Mouse (Mus musculus) heart, postnatal 14 days (tissue): ENCODE data around the gene Cmah. TPM values are rescaled to one million over a fixed set of nuclear protein-coding genes. Genes with fewer than 3 reads are reported as not detected.

Experiments
- DNase-seq, 2 experiments: peaks; one replicate each; pipeline ENCODE4 v3.0.0; 2021 to 2022
- intact Hi-C: fragments of 180-260 bp; cut with DNase I; formaldehyde crosslinking; loops from one replicate; pipeline ENCODE4 v1.15.1; 2025
- total RNA-seq, 2 experiments: library from RNA; stranded (reverse); gene quantifications; 2 replicates each; pipeline ENCODE4 v1.2.3; 2021

The Cmah gene
- total RNA-seq, 2 experiments from 2014 or later: 3.5 to 4.6 TPM

DNA sequence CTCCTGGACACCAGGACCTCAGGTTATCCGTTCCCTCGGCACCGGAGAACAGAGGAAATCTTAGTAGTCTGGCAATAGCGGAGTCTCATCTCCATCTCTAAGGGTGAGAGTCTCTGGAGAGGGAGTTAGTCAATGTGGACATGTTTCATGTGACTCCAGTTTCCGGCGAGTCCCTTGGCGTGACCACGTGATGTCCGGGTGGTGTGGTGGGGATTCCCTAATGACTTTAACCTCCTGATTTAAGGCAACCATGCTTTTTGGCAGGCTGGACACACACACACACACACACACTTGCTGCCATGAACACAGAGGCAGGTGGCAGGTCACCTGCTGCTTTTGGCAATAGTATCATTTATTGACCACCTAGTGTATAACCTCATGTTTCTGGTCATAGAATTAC lies 138.8 kb downstream of the Cmah start:
- intact Hi-C loops: no loop called here
- no peak for DNase-seq

DNA sequence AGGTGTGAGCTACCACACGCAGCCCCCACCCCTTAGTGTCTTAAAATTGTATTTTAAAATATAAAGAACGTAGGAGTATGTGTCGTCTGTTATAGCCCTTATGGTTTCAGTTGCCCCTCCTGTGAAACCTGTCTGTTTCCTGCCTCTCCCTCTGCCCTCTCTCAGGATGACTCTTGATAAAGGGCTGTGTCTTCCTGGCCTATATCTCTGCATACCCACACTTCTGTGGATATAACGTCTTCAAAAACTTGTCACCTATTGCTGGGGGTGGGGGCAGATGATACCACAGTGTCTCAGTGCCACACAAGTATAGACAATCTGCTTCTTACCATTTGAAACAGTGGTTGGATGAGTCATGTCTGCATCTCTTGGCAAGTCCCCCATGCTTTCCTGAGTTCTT lies 140.6 kb downstream of the Cmah start:
- no peak for DNase-seq
- intact Hi-C loops: no loop called here

DNA sequence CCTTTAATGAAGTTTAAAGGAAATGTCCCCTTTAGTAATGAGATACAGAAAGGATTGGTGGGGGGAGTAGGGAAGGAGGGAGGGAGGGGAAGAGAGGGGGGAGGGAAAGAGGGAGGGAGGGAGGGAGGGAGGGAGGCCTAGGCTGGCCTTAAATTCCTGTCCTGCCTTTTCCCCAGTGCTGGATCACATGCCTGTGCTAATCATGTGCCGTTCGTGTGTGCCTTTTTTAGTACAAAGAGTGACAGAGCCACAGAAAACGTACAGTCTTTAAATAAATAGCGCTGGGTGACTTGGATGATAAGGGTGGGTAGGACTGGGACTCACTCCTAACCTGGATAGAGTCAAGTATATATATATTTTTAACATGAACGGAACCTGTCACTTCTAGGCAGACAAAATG lies 150.4 kb downstream of the Cmah start:
- DNase-seq: no peak
- intact Hi-C loops: loop anchor here (10.0 kb wide), 1 partner anchor 143 kb away; no protein-coding TSS in a partner anchor

DNA sequence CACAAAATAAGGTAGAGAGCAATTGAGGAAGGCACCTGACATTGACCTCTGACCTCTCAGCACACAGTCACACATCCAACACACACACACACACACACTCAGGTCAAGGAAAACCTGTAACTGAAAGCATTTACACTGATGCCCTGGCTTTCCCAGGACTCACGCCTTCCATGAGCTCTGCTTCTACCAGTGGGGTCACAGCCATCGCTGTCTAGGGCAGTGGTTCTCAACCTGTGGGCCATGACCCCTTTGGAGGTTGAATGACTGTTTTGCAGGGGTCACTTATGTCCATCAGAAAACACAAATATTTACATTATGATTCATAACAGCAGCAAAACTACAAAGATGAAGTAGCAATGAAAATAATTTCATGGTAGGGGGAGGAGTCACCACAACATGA lies 152.3 kb downstream of the Cmah start:
- no peak for DNase-seq
- intact Hi-C loops: loop anchor here (10.0 kb wide), 1 partner anchor 145 kb away; no protein-coding TSS in a partner anchor

DNA sequence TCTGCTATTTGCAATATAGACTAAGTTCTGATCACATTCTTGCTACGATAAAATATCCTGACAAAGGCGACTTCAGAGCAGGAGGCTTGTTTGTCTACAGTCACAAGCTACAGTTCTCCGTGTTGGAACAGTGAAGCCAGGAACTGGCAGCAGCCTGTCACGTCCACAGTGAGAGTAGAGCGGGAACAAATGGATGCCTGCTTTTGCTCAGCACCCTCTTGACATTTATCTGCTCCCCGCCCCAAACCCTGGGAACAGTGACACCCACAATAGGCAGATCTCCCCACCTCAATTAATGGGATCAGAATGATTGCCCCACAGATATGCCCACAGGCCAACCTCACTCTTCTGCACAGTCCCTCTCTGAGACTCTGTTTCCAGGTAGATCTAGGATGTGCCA lies 153.6 kb downstream of the Cmah start:
- intact Hi-C loops: loop anchor here (5.0 kb wide), 2 partner anchors 296 to 436 kb away; no protein-coding TSS in a partner anchor
- no peak for DNase-seq

GRCm38 (mm10) chr13:24481615-24482295 lies 154.6 kb downstream of the Cmah start:
- intact Hi-C loops: loop anchor here (1.0 to 5.0 kb wide), 4 partner anchors 206 to 436 kb away; no protein-coding TSS in a partner anchor
- peak; percentile 40 to 63 for DNase-seq

DNA sequence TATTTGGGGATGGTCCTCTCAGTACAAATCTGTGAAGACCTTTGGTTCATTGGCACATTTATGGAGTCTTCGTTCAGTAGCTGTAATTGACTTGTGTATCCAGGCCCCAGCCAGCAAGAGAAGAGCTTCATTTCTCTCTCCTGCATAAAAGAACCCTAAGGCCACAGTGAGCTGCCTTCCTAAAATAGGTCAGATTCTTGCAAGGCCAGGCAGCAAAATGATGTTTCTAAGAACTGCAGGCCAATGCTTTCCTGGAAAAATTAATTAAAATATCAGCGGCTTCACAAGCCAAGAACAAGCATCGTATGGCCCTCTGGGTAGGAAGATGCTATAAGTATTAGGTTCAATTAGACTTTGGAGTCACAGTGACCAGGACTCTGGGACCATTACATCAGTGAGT lies 156.5 kb downstream of the Cmah start:
- intact Hi-C loops: loop anchor here (2.0 to 5.0 kb wide), 3 partner anchors 229 to 434 kb away; no protein-coding TSS in a partner anchor
- DNase-seq: no peak

GRCm38 (mm10) chr13:24484811-24485210 lies 157.6 kb downstream of the Cmah start:
- intact Hi-C loops: loop anchor here (5.0 kb wide), 2 partner anchors 292 to 432 kb away; no protein-coding TSS in a partner anchor

GRCm38 (mm10) chr13:24485964-24486363 lies 158.8 kb downstream of the Cmah start:
- DNase-seq: no peak
- intact Hi-C loops: no loop called here

More at GRCm38 (mm10) chr13:24484811-24485210, 157.6 kb downstream of the Cmah start:
- DNase-seq: no peak

DNA sequence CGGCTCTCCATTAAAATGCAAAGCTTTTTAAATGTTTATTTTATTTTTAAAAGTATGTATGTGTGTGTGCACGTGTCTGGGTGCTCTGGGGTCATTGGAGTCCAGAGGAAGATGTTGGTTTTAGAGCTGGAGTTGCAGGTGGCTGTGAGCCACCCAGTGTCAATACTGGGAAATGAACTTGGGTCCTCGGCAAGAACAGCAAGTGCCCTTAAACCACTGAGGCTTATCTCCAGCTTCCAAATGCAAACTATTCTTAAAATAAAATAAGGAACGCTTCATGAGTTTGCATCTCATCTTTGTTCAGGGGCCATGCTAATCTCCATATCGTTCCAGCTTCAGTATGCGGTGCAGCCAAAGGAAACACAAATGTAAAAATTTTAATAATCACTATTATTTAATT lies 159.2 kb downstream of the Cmah start:
- intact Hi-C loops: no loop called here
- no peak for DNase-seq

DNA sequence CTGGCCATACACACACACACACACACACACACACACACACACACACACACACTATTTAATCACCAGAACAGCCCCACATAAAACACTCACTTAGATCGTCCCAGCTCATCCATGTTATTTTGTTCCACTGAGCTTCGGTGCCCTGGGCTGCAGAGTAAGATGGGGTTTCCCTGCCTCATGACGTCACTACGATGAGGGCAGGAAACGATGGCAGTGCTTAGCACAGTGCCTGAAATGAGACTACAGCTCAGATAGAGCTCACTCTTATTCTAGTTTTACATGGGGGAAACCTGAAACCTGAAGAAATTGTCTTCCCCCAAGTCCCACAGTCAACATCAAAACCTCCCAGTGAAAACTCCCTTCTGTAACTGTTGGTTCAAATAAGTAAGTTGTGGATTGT lies 159.9 kb downstream of the Cmah start:
- no peak for DNase-seq
- intact Hi-C loops: no loop called here

- DNase-seq: no peak
- intact Hi-C loops: no loop called here
Observed at GRCm38 (mm10) chr13:24487546-24487945, 160.3 kb downstream of the Cmah start.

DNA sequence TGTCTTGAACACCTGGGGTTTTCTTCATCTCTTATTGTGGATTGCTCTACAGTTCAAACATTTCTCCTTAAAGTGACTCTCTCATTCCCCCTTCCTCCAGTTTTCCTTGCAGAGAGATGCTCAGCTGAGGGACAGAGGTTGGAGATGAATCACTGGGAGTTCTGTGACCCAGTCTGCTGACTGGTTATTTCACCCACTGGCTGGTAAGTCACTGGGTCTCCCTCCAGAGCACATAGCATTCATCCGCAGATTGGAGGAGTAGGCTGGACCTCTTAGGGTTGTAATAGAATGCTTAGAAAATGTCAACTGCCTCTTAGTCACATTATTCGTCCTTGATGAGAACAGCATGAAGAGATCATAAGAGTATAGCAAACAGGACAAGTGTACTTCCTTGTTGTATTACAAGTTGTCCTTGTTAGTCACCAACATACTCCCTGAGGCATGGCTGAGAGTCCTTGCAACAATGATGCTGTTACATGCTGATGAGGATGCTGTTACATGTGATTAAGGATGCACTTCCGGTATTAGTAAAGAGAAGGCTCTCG lies 161.4 kb downstream of the Cmah start:
- intact Hi-C loops: no loop called here

DNA sequence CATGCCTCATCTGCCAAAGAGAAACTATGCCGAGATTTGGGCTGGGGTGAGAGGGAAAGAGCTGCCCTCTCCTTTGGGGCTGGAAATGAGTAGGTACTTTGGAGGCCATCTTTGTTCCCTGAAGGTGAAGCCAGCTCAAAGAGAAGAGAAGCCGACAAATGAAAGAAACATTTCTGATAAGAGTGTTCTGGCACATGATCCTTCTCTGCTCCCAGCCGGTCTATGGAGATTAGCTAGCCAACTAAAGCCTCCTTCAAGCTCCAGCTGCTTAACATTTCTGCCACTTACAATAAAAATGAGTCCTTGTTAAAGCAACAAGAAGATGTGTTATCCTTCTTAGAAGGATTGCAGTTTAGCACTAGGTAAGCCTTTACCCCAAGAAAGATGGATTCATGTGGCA lies 162.3 kb downstream of the Cmah start:
- intact Hi-C loops: no loop called here
- DNase-seq: no peak

More for the DNA sequence above, 161.4 kb downstream of the Cmah start:
- DNase-seq: no peak

GRCm38 (mm10) chr13:24490041-24490440 lies 162.8 kb downstream of the Cmah start:
- no peak for DNase-seq
- intact Hi-C loops: no loop called here

DNA sequence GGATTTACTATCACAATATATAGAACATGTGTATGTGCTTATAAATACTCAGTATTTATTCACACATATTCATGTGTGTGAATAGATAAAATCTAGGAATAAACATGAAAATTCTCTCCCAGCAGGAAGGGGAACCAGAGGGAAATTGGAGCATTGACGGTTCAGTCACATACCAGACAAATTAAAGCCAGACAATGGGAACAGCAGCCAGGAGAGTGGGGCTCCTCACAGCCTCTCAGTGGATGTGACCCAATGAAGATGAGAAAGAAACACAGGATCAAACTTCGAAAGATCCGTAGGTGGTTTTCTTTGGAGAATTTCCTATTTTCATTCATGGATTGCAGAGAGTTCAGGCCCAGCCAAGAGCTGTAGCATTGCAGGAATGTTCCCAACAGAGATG lies 163.9 kb downstream of the Cmah start:
- intact Hi-C loops: no loop called here
- DNase-seq: no peak

GRCm38 (mm10) chr13:24493784-24494183 lies 166.6 kb downstream of the Cmah start:
- DNase-seq: no peak
- intact Hi-C loops: no loop called here

DNA sequence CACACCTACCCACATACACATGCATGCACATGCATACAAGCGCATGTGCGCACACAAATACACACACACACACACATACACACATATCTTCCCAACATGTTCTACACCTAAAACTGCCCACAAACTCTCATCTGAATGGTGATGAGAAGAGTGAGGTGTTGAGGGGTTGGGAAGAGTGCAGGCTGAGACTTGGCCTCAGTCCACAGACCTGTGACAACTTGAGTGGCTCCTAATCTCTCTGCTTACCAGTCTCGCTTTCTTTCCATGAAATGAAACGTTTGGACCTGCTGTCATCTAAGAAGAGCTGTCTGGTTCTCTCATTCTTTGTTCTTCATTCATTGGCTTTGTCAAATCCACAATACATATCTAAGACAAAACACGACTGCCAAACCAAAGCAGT lies 169.1 kb downstream of the Cmah start:
- no peak for DNase-seq

GRCm38 (mm10) chr13:24497001-24497400 lies 169.8 kb downstream of the Cmah start:
- no peak for DNase-seq
- intact Hi-C loops: no loop called here

More for the DNA sequence above, 169.1 kb downstream of the Cmah start:
- intact Hi-C loops: no loop called here

DNA sequence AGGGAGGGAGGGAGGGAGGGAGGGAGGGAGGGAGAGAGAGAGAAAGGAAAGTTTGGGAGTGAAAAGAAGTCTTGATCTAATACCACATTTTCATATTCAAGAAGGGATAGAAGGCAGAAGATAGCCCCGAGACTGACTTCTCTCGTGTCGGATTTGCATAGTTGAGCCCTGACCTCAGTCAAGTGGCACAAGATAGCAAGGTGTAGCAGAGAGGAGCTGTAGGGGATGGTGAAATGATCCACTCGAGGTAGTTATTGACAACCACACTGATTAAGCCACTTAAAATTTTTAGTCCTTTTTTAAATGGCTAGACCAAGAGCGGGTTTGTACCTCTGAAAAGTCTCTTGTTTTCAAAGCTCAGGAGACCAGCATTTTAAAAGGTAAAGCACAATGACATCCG lies 171.1 kb downstream of the Cmah start:
- intact Hi-C loops: no loop called here

GRCm38 (mm10) chr13:24499505-24499904 lies 172.3 kb downstream of the Cmah start:
- peak; percentile 15 to 39 for DNase-seq
- intact Hi-C loops: loop anchor here (1.0 kb wide), 1 partner anchor 188 kb away; no protein-coding TSS in a partner anchor

More for the DNA sequence above, 171.1 kb downstream of the Cmah start:
- DNase-seq: no peak
